Mouse (Mus musculus): Measurements from ENCODE around the gene Trp53tg5.

Trp53tg5 gene

DNA sequence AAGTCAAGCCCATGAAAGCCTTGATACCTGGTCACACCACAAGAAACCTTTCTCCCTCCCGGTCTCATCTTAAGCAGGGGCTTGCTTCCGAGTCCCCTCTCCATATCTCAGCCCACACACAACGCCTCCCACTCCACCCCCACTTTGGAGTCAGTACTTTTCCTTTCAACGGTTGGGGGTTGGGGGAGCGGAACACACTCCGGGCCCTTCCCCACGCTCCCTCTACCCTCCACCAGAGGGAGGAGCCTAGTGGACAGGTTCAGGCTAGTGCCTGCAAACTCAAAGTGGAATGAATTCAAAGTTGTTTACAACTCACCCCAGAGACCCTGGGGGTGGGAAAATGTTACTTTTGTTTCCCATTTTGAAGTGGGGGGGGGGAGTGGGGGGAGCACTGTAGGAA, 42.8 kb downstream of the Trp53tg5 start:
- DNase-seq: no peak

DNA sequence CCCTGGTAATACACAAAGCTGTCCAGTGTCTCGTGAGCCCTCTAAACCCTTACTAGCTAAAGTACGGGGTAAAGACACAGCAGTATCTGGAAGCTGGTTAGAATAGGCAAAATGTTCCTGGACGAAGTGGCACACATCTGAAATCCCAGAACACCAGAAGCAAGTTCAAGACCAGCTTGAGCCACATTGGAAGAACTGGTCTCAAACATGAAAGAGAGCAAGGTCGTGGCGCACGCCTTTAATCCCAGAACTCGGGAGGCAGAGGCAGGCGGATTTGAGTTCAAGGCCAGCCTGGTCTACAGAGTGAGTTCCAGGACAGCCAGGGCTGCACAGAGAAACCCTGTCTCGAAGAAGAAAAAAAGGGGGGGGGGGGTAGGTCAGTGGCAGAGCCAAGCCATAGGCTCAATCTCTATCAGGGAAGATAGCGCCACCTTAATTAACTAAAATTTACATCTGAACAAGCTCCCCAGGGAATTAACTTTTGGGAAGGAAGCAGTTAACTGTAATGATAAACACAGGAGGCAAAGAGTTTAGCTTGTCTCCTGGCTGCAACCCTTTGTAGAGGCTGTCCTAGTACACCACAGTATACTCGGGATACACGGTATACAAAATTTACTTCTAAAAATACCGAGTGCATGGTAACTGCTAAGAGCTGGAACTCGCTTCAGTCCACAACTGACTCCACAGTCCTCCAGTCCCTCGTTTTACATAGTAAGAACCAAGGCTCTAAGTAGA, 43.5 kb downstream of the Trp53tg5 start:
- DNase-seq: no peak

DNA sequence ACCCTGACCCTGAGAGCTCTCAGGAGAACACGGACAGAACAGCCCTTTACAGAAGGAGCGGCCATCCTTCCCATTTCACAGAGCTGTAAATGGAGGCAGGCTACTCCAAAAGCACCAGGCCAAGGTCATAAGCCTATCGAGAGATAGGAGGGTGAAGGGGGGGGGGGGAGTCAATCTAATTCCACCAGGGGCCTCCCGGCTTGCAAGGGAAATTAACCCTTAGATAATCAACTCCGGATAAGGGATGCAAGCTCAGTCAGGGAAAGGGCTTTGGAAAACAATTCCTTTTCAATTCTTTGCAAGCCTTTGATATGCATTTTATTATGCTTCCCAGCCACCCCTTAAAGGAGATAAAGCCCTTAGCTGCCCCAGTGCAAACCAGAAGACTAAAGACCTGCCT, 45.1 kb downstream of the Trp53tg5 start:
- no peak for DNase-seq

DNA sequence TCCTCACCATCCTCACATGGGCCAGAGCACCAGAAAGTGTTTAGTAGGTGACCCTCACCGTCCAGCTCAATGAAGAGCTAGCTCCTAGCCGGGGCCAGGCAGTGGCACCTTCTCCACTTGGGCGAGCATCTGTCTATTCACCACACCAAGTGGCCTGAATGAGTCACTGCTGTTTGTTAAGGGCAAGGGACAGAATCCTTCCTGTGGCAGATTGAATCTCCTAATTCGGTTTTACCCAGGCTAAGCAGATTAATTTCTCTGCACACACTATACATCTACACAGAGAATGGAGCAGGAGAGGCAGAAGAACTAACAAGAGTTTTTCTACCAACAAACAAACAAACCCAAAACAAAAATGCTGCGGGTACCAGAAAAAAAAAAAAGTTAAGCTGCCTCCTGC, 46.6 kb downstream of the Trp53tg5 start:
- DNase-seq: no peak

DNA sequence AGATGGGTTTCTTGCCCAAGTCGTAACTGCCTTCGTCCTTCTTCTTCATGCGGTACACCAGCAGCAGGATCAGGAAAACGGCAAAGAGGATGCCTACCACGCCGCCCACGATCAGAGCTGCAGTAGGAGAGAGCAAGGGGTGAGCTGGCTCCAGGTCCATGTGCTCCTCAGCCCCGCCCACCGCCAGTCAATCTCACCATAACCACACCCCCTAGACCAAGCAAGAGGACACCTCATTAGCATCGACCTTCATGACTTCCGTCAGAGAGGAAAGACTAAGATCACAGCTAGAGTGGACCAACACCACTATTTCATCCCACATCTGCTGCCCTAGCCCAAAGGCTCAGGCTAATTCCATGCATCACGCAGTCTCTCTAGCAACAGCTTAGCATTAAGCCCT, 47.4 kb downstream of the Trp53tg5 start:
- no peak for DNase-seq

DNA sequence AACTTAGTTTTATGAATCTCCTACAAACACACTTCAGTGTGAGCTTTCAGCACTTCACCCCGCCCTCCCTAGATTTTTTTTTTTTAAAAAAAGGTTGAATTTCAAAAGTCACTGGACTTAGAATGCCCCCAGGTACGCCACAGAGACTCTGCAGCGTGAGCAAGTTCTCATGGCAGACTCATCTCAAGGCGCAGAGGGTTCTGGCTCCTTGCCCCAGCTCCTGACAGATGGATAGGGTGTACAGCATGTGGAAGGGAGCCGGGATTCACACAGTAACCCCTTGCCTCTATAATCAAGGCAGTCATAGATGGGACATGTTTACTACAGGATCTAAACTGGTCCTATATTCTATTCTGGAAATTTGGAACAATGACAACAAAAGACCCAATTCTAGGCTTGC, 48.1 kb downstream of the Trp53tg5 start:
- no peak for DNase-seq

DNA sequence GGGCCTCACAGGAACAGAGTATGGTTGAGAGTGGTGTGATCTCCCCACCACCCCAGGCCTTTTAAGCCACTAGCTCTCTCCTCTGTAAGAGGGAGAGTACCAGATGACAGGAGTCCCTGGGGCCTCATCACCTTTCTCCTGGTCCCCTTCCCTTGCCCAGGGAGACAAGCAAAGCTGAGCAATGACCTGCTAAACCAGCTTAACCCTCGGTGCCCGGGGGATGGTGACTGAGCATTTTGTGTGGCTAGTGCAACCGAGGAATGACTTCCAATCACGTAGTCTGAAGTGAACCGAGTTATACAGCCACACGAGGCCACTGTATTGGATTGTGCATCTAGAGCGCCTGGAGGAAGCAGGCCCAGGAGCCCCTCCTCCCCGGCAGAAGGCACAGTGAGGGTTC, 49.1 kb downstream of the Trp53tg5 start:
- DNase-seq: no peak

DNA sequence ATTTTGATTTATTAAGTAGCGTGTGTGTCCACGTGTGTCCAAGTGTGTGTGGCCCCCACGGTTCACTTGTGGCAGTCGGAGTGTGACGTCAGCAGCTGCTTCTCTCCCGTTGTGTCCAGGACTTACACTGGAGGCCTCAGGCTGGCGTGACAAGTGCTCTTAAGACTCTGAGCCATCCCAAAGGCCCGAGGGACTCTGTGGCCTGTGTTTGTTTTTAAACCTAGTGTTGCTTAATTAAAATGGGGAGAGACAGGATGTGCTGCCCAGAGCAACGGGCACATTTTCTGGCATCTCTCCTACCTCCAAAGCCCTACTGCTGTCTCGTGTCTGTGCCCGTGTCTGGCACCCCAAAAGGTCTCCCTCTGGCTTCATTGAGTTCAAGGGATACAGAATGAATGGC, 50.1 kb downstream of the Trp53tg5 start:
- DNase-seq: peak in 1 of 2 experiments; percentile 72

DNA sequence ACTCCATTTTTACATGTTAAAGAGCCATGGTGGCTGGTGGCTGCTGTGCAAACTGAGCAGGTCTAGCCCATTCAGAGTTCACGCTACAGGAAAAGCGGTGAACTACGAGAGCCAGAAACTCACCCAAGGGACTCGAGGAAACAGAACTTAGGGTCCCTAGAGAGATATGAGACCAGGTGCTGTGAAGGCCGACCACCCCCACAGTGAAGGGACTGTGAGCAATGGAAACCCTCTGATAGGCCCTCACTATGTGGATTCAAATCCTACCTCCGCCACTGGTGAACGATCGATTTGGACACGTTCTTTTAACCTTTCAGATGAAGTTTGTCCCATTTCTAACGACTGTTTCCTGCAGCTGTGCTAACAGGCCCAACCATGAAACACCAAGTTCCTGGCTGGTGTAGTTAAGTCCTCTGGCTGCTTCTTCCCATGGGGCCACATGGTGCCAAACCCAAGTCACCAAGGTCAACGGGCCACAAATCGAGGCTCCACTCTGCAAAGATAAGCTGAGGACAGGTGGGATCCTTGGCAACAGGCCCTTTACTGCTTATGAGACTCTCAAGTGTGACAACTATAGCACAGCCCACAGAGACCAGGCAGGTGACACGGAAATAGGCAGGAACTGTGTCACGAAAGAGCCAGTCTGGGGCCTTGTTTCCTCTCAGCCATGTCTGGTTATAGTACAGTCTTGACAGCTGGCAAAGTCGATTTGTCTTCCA, 50.7 kb downstream of the Trp53tg5 start:
- DNase-seq: peak; percentile 78 to 80

DNA sequence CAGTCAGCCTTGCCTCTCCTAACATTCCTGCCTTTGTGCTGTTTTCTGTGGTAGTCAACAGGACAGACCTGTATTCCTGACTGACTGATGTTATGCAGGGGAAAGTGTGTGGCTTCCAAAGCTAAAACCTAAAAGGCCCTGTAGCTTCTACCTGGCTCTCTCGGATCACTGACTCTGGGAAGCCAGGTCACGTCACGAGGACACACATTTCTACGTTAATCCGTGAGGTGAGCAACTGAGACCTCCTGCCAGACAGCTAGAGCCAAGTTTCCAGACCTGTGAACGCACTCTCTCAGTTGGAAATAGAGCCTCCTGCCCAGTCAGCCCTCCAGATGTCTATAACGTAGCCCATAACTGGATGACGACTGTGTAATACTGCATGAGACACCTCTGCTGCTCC, 51.5 kb downstream of the Trp53tg5 start:
- DNase-seq: no peak

DNA sequence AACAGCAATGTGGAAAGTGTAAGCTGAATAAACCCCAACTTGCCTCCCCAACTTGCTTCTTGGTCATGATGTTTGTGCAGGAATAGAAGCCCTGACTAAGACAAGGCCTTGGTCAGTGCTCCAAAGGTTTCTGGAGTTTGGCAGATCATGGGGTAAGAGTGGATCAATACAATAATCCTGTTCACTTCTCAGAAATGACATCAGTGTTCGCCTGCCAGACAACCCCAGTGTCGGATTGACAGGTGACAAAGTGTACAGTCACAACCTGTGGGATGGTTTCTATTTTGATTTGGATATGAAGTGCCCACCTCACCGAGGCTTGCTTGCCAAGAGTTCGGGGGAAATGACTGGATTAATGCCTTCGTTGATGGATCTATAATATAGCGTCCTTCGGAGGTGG, 52.2 kb downstream of the Trp53tg5 start:
- no peak for DNase-seq

Data from B cell, adult 2 months (primary cell).